In the genomic region with DNA sequence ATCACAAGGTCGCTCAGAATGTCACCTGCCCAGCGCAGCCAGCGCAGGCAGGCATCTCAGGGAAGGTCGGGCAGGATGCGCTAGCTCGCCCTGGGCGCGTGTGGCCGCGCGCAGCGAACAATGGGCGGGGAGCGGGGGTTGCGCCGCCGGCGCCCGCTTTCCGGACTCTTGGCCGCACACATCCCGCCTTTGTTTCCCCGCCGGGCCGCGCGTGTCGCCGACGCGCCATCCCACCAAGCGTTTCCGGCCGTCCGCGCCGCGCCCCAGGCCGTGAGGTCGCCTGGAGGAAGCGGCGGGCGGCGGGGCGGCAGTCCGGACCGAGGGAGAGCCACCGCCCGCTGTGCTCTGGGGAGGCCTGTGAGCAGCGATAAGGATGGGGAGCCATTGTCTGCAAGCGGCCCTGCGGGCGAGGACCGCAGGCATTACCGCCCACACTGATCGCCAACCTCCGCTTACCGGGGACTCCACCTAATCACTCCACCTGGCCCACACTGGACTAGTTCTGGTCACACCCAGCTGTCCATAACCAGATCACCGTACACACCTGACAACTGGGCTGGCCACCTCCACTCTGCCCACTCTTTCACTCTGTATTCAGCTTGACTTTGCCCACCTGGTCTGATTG, we compare ENCODE assay signal across 8 mouse cellular contexts.
DNase-seq lines count a peak whose midpoint lies in the region; ATAC-seq and TF ChIP-seq lines count a peak whose summit lies in the region.

No protein-coding gene starts in this region.

- TF ChIP-seq CTCF in brain, embryonic 14.5 days (IDR thresholded peaks at IDR 0.05; ENCODE audit: borderline replicate concordance, extremely low read depth, insufficient read depth, insufficient read length) = no peak

- peak overlapping the region; percentile 97 for H3K27ac ChIP-seq in limb, embryonic 10.5 days
- peak overlapping the region; percentile 51; the same call in 1 of the 2 replicates for H3K27ac ChIP-seq in midbrain, embryonic 11.5 days (ENCODE audit: low read depth, low read length)
- no peak overlapping the region; the same call in 1 of the 2 replicates for H3K27ac ChIP-seq in stomach, embryonic 15.5 days

- H3K4me1 ChIP-seq in limb, embryonic 10.5 days = peaks cover 11% of the 10 kb centered on the region
- no peaks in the 10 kb centered on the region for H3K4me1 ChIP-seq in midbrain, embryonic 11.5 days (ENCODE audit: control insufficient read depth, insufficient read depth, low read length)
- H3K4me1 ChIP-seq in stomach, embryonic 15.5 days = no peaks in the 10 kb centered on the region

- H3K36me3 ChIP-seq in limb, embryonic 10.5 days = no peaks in the 10 kb centered on the region
- H3K36me3 ChIP-seq in midbrain, embryonic 11.5 days (ENCODE audit: control insufficient read depth, insufficient read depth, low read length) = no peaks in the 10 kb centered on the region
- H3K36me3 ChIP-seq in stomach, embryonic 15.5 days = no peaks in the 10 kb centered on the region

- WGBS in limb, embryonic 10.5 days = under 1% methylated on average over 59 of the region's 59 CpGs
- WGBS in midbrain, embryonic 11.5 days = under 1% methylated on average over 59 of the region's 59 CpGs
- WGBS in stomach, embryonic 15.5 days = 1% methylated on average over 53 of the region's 59 CpGs

- peak; percentile 42 to 74 for ATAC-seq in hematopoietic stem cell, adult 5-6 weeks (replicated peaks in 1 of 2; ENCODE audit: insufficient read depth in 1 of 2, low FRiP score in 2 of 2, low TSS enrichment in 1 of 2, low read depth in 1 of 2, poor library complexity in 2 of 2, severe bottlenecking in 2 of 2)
- peak; percentile 92 for ATAC-seq in midbrain, embryonic 11.5 days (ENCODE audit: low FRiP score)
- peak; percentile 79 for ATAC-seq in stomach, embryonic 15.5 days (ENCODE audit: insufficient read depth, low FRiP score, low read depth)

- H3K9ac ChIP-seq in midbrain, embryonic 11.5 days (ENCODE audit: low read length) = peak overlapping the region; percentile 93
- H3K9ac ChIP-seq in stomach, embryonic 15.5 days = peak overlapping the region; percentile 26; the same call in 1 of the 2 replicates

- peak; percentile 24; the same call in 1 of the 2 replicates for TF ChIP-seq POLR2A in brain, embryonic 14.5 days (IDR thresholded peaks at IDR 0.05; ENCODE audit: borderline replicate concordance, extremely low read depth, insufficient read depth, insufficient read length, poor library complexity, severe bottlenecking)

- H3K4me3 ChIP-seq in limb, embryonic 10.5 days = peak overlapping the region; percentile 67
- H3K4me3 ChIP-seq in midbrain, embryonic 11.5 days (ENCODE audit: low read depth, low read length) = peak overlapping the region; percentile 53
- H3K4me3 ChIP-seq in stomach, embryonic 15.5 days (replicated peaks) = peak overlapping the region; percentile 55

- no peaks in the 10 kb centered on the region for H3K9me3 ChIP-seq in limb, embryonic 10.5 days (replicated peaks)
- H3K9me3 ChIP-seq in midbrain, embryonic 11.5 days (ENCODE audit: control insufficient read depth, low read length) = no peaks in the 10 kb centered on the region
- H3K9me3 ChIP-seq in stomach, embryonic 15.5 days = no peaks in the 10 kb centered on the region

- 0 out of 2 replicates have a peak, but pooled peaks cover 5% of the 10 kb centered on the region for H3K27me3 ChIP-seq in limb, embryonic 10.5 days (ENCODE audit: low read depth, poor library complexity, severe bottlenecking)
- no peaks in the 10 kb centered on the region; the same call in 1 of the 2 replicates for H3K27me3 ChIP-seq in midbrain, embryonic 11.5 days (ENCODE audit: control insufficient read depth, insufficient read depth, low read length)
- H3K27me3 ChIP-seq in stomach, embryonic 15.5 days (replicated peaks) = 0 out of 2 replicates have a peak, but pooled peaks cover 2% of the 10 kb centered on the region

- DNase-seq in R1 (ENCODE audit: low read depth, low spot score) = peak; percentile 56
- DNase-seq in brain, embryonic 14.5 days (ENCODE audit: low read depth) = peak; percentile 69
- DNase-seq in frontal cortex, postnatal 14 days (ENCODE audit: low spot score in 2 of 2) = peak; percentile 4 to 7
- DNase-seq in limb, embryonic 10.5 days (ENCODE audit: low spot score) = peak; percentile 72
- peak; percentile 96 for DNase-seq in midbrain, embryonic 11.5 days (ENCODE audit: low spot score, missing footprints)
- DNase-seq in B cell, adult 2 months = no peak

- peak overlapping the region; percentile 83 for H3K4me2 ChIP-seq in midbrain, embryonic 11.5 days
- H3K4me2 ChIP-seq in stomach, embryonic 15.5 days = peak overlapping the region; percentile 97

Comparison
In these comparisons a context has a peak if more than half of its experiments do, and no peak if none do; other contexts are left out.
1. DNase-seq: peak in R1 (single experiment), brain, embryonic 14.5 days (single experiment), frontal cortex, postnatal 14 days (2 of 2), limb, embryonic 10.5 days (single experiment) and midbrain, embryonic 11.5 days (single experiment); none in B cell, adult 2 months (0 of 2).
2. Peak in every context shown above with its lines, with median percentiles within 50 percentile points of each other: ATAC-seq and H3K4me3 ChIP-seq.